Mouse (Mus musculus) right cerebral cortex, postnatal 14 days (tissue): ENCODE measurements around the gene Igsf3.
"Not testable (repeated sequence)": the region's sequence is repeated elsewhere in the genome, so short reads cannot be mapped to it uniquely, and the experiment has no call there.

Experiments used
- DNase-seq: peaks from one replicate; pipeline ENCODE4 v3.0.0; 2022

Igsf3 gene

GRCm38 (mm10) chr3:101407568-101407967 lies 30.7 kb downstream of the Igsf3 start:
- DNase-seq, result no peak

GRCm38 (mm10) chr3:101408953-101409750 lies 32.3 kb downstream of the Igsf3 start:
- no peak for DNase-seq

- DNase-seq, result no peak
Observed at GRCm38 (mm10) chr3:101410202-101410601, 33.3 kb downstream of the Igsf3 start.

- no peak for DNase-seq
Observed at GRCm38 (mm10) chr3:101410745-101411144, 33.9 kb downstream of the Igsf3 start.

GRCm38 (mm10) chr3:101411626-101412025 lies 34.7 kb downstream of the Igsf3 start:
- DNase-seq, result no peak

GRCm38 (mm10) chr3:101412115-101412514 lies 35.2 kb downstream of the Igsf3 start:
- DNase-seq, result no peak

GRCm38 (mm10) chr3:101413013-101413412 lies 36.1 kb downstream of the Igsf3 start:
- DNase-seq, result not testable (repeated sequence)

- no peak for DNase-seq
Observed at GRCm38 (mm10) chr3:101418740-101419652, 42.1 kb downstream of the Igsf3 start.

GRCm38 (mm10) chr3:101419653-101419994 lies 42.7 kb downstream of the Igsf3 start:
- no peak for DNase-seq

GRCm38 (mm10) chr3:101423188-101423587 lies 46.3 kb downstream of the Igsf3 start:
- DNase-seq, result no peak

GRCm38 (mm10) chr3:101424295-101424885 lies 47.5 kb downstream of the Igsf3 start:
- no peak for DNase-seq

GRCm38 (mm10) chr3:101429982-101430754 lies 53.3 kb downstream of the Igsf3 start:
- no peak for DNase-seq

- DNase-seq, result no peak
Observed at GRCm38 (mm10) chr3:101430755-101431115, 53.9 kb downstream of the Igsf3 start.

GRCm38 (mm10) chr3:101435672-101436071 lies 58.8 kb downstream of the Igsf3 start:
- no peak for DNase-seq

- no peak for DNase-seq
Observed at GRCm38 (mm10) chr3:101436469-101436868, 59.6 kb downstream of the Igsf3 start.

GRCm38 (mm10) chr3:101437021-101437563 lies 60.2 kb downstream of the Igsf3 start:
- DNase-seq, result no peak

- DNase-seq, result no peak
Observed at GRCm38 (mm10) chr3:101443265-101443881, 66.5 kb downstream of the Igsf3 start.

- no peak for DNase-seq
Observed at GRCm38 (mm10) chr3:101444437-101444836, 67.6 kb downstream of the Igsf3 start.

GRCm38 (mm10) chr3:101447239-101447638 lies 70.4 kb downstream of the Igsf3 start:
- DNase-seq, result no peak

GRCm38 (mm10) chr3:101448765-101449164 lies 71.9 kb downstream of the Igsf3 start:
- no peak for DNase-seq

- no peak for DNase-seq
Observed at GRCm38 (mm10) chr3:101450811-101451428, 74.0 kb downstream of the Igsf3 start.

GRCm38 (mm10) chr3:101460618-101461017 lies 83.7 kb downstream of the Igsf3 start:
- DNase-seq, result no peak
